Mouse (Mus musculus) heart, embryonic 16.5 days (tissue): Measurements from ENCODE around the gene Dtx2. TPM values are rescaled to one million over a fixed set of nuclear protein-coding genes. Genes with fewer than 3 reads are reported as not detected.
"Not testable (repeated sequence)": the region's sequence is repeated elsewhere in the genome, so short reads cannot be mapped to it uniquely, and the experiment has no call there.

Source experiments
- ATAC-seq: fragments of 200-750 bp; cut with Nextera tagmentation; replicated peaks from 2 replicates; pipeline ENCODE4 v1.8.0; 2017; ENCODE audit warnings: moderate number of reproducible peaks; ENCODE audit not compliant: insufficient read depth, low FRiP score; ENCODE audit errors: extremely low read depth
- H3K27ac ChIP-seq: fragments of 300-500 bp; sonication (generic); 2 replicates; pipeline ENCODE4 v1.5.1; 2014; ENCODE audit warnings: mild to moderate bottlenecking, low read length, control low read depth, moderate library complexity
- H3K27me3 ChIP-seq: fragments of 300-500 bp; sonication (generic); 2 replicates; pipeline ENCODE4 v1.6.1; 2014; ENCODE audit warnings: low read length, mixed read lengths; ENCODE audit not compliant: control insufficient read depth, insufficient read depth
- H3K36me3 ChIP-seq: fragments of 300-500 bp; sonication (generic); 2 replicates; pipeline ENCODE4 v1.6.1; 2014; ENCODE audit not compliant: control insufficient read depth, insufficient read depth
- H3K4me1 ChIP-seq: fragments of 300-500 bp; sonication (generic); 2 replicates; pipeline ENCODE4 v1.6.1; 2014; ENCODE audit warnings: low read length, mixed read lengths; ENCODE audit not compliant: control insufficient read depth, insufficient read depth
- H3K4me2 ChIP-seq: fragments of 300-500 bp; sonication (generic); 2 replicates; pipeline ENCODE4 v1.6.1; 2014; ENCODE audit warnings: low read depth, mild to moderate bottlenecking, control low read depth, low read length
- H3K4me3 ChIP-seq: fragments of 300-500 bp; sonication (generic); 2 replicates; pipeline ENCODE4 v1.5.1; 2014; ENCODE audit warnings: mild to moderate bottlenecking, control low read depth, low read length
- H3K9ac ChIP-seq: fragments of 300-500 bp; sonication (generic); 2 replicates; pipeline ENCODE4 v1.6.1; 2014; ENCODE audit warnings: low read length, control low read depth
- H3K9me3 ChIP-seq: fragments of 300-500 bp; sonication (generic); replicated peaks from 2 replicates; pipeline ENCODE4 v1.6.1; 2016; ENCODE audit warnings: low read length; ENCODE audit not compliant: control insufficient read depth
- WGBS: fragments of 180-500 bp; shearing (Covaris S2); extraction: QIAGEN DNeasy Blood & Tissue Kit; methylation state at CpG from one replicate; pipeline ENCODE4 v1.1.7; 2014; 5-methylcytosine and 5-hydroxymethylcytosine counted together
- polyA plus RNA-seq: library from polyadenylated mRNA; unstranded; fragments of >200 nt; fragmentation: Nextera tagmentation; extraction: Ambion mirVana; gene quantifications from 2 replicates; pipeline ENCODE4 v1.2.1, GENCODE M21; 2015

Gene Dtx2
- polyA plus RNA-seq, 1 experiment from 2014 or later: 22.5 TPM

GRCm38 (mm10) chr5:136061567-136061966, 67.0 kb downstream of the Dtx2 start:
- 10% methylated on average over 12 of the region's 12 CpGs for WGBS
- H3K27me3 ChIP-seq: peaks cover 7% of the 10 kb centered on the region
- H3K27ac ChIP-seq: no peak overlapping the region
- H3K36me3 ChIP-seq: no peaks in the 10 kb centered on the region
- no peaks in the 10 kb centered on the region for H3K4me1 ChIP-seq
- H3K4me3 ChIP-seq: no peak overlapping the region
- no peak overlapping the region for H3K4me2 ChIP-seq
- no peak for ATAC-seq
- no peaks in the 10 kb centered on the region for H3K9me3 ChIP-seq
- no peak overlapping the region for H3K9ac ChIP-seq

GRCm38 (mm10) chr5:136063920-136064319, 69.3 kb downstream of the Dtx2 start:
- H3K36me3 ChIP-seq: no peaks in the 10 kb centered on the region
- H3K4me2 ChIP-seq: no peak overlapping the region
- no peak overlapping the region for H3K9ac ChIP-seq
- H3K9me3 ChIP-seq: no peaks in the 10 kb centered on the region
- 83% methylated on average over 10 of the region's 10 CpGs for WGBS
- ATAC-seq: no peak
- H3K4me1 ChIP-seq: no peaks in the 10 kb centered on the region
- H3K27ac ChIP-seq: no peak overlapping the region
- peaks cover 3% of the 10 kb centered on the region; the same call in 1 of the 2 replicates for H3K27me3 ChIP-seq
- H3K4me3 ChIP-seq: no peak overlapping the region

- H3K4me3 ChIP-seq, ATAC-seq, H3K36me3 ChIP-seq, H3K27ac ChIP-seq, H3K4me1 ChIP-seq, H3K9me3 ChIP-seq, H3K27me3 ChIP-seq, H3K9ac ChIP-seq, H3K4me2 ChIP-seq: not testable (repeated sequence)
- 55% methylated on average over 11 of the region's 11 CpGs for WGBS
Observed at GRCm38 (mm10) chr5:136066404-136067148, 72.0 kb downstream of the Dtx2 start.

GRCm38 (mm10) chr5:136069411-136069810, 74.8 kb downstream of the Dtx2 start:
- no peaks in the 10 kb centered on the region for H3K36me3 ChIP-seq
- no peak overlapping the region for H3K4me2 ChIP-seq
- ATAC-seq: no peak
- H3K9ac ChIP-seq: no peak overlapping the region
- no peaks in the 10 kb centered on the region for H3K9me3 ChIP-seq
- no peaks in the 10 kb centered on the region for H3K27me3 ChIP-seq
- no peaks in the 10 kb centered on the region for H3K4me1 ChIP-seq
- no peak overlapping the region for H3K27ac ChIP-seq
- no peak overlapping the region for H3K4me3 ChIP-seq
- 72% methylated on average over 2 of the region's 2 CpGs for WGBS

GRCm38 (mm10) chr5:136073051-136073450, 78.5 kb downstream of the Dtx2 start:
- Histone ChIP-seq H3K27me3 (no peaks in the 10 kb centered on the region), H3K4me3 (no peak overlapping the region), H3K9ac (no peak overlapping the region), H3K27ac (no peak overlapping the region), H3K4me2 (no peak overlapping the region), H3K9me3 (no peaks in the 10 kb centered on the region), H3K36me3 (no peaks in the 10 kb centered on the region), H3K4me1 (peaks cover 4% of the 10 kb centered on the region)
- ATAC-seq: no peak
- 56% methylated on average over 6 of the region's 6 CpGs for WGBS

- H3K4me1 ChIP-seq: peaks cover 4% of the 10 kb centered on the region
- no peak overlapping the region for H3K4me2 ChIP-seq
- no peak overlapping the region for H3K4me3 ChIP-seq
- 63% methylated on average over 11 of the region's 11 CpGs for WGBS
- no peaks in the 10 kb centered on the region for H3K27me3 ChIP-seq
- no peak overlapping the region for H3K27ac ChIP-seq
- no peaks in the 10 kb centered on the region for H3K36me3 ChIP-seq
- H3K9me3 ChIP-seq: no peaks in the 10 kb centered on the region
- no peak overlapping the region for H3K9ac ChIP-seq
- ATAC-seq: no peak
Observed at GRCm38 (mm10) chr5:136073526-136073925, 78.9 kb downstream of the Dtx2 start.

GRCm38 (mm10) chr5:136075076-136075475, 80.5 kb downstream of the Dtx2 start:
- Histone ChIP-seq H3K4me3 (no peak overlapping the region), H3K36me3 (no peaks in the 10 kb centered on the region), H3K4me2 (no peak overlapping the region), H3K9ac (no peak overlapping the region), H3K4me1 (peaks cover 4% of the 10 kb centered on the region), H3K27me3 (no peaks in the 10 kb centered on the region), H3K9me3 (no peaks in the 10 kb centered on the region), H3K27ac (no peak overlapping the region)
- no peak for ATAC-seq
- whole genome bisulfite sequencing: 70% methylated on average over 5 of the region's 5 CpGs

- ATAC-seq: no peak
- H3K4me3 ChIP-seq: no peak overlapping the region
- H3K36me3 ChIP-seq: no peaks in the 10 kb centered on the region
- H3K9me3 ChIP-seq: no peaks in the 10 kb centered on the region
- no peaks in the 10 kb centered on the region for H3K27me3 ChIP-seq
- no peak overlapping the region for H3K4me2 ChIP-seq
- H3K27ac ChIP-seq: no peak overlapping the region
- WGBS: 35% methylated on average over 7 of the region's 7 CpGs
- H3K9ac ChIP-seq: no peak overlapping the region
- H3K4me1 ChIP-seq: peaks cover 4% of the 10 kb centered on the region
Observed at GRCm38 (mm10) chr5:136076284-136076683, 81.7 kb downstream of the Dtx2 start.

GRCm38 (mm10) chr5:136077001-136077550, 82.5 kb downstream of the Dtx2 start:
- H3K4me2 ChIP-seq: no peak overlapping the region
- H3K27ac ChIP-seq: no peak overlapping the region
- H3K9ac ChIP-seq: no peak overlapping the region
- peaks cover 4% of the 10 kb centered on the region for H3K4me1 ChIP-seq
- no peaks in the 10 kb centered on the region for H3K36me3 ChIP-seq
- H3K9me3 ChIP-seq: no peaks in the 10 kb centered on the region
- WGBS: 66% methylated on average over 9 of the region's 9 CpGs
- no peaks in the 10 kb centered on the region for H3K27me3 ChIP-seq
- H3K4me3 ChIP-seq: no peak overlapping the region
- no peak for ATAC-seq
